Mouse (Mus musculus): ENCODE measurements around the gene Hmgb1.

GRCm38 (mm10) chr5:149079018-149079757 lies 105.1 kb downstream of the Hmgb1 start:
- no peak for TF ChIP-seq POLR2A (IDR thresholded peaks at IDR 0.05; ENCODE audit: low read depth, low read length)
- no peak for TF ChIP-seq CTCF (conservative IDR thresholded peaks at IDR 0.05; ENCODE audit: insufficient read depth, insufficient read length, low read depth, low read length)

All from kidney, adult 2 months (tissue).